Mouse (Mus musculus): Measurements from ENCODE around the gene Cabp7. TPM values are rescaled to one million over a fixed set of nuclear protein-coding genes. Genes with fewer than 3 reads are reported as not detected.

Gene Cabp7
- total and polyA plus RNA-seq, 3 experiments, result 0.51 TPM; not detected in 2

DNA sequence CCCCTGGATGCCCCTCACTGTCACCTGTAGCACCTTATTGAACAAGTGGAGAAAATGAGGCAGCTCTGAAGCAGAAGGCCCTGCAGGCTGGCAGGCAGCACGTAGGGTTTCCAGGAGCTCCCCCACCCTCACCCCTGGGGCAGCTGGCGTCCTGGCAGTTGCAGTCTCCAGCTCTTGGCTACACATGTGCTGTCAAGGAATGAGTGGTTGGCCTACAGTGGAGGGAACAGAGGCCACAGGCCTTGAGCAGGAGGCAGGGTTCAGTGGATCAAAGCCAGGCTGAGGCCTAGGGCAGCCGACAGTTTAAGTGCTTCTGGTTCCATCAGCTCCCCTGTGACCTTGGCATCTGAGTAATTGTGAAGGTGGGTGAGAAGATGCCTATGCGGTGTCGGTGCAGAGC, 15.7 kb downstream of the Cabp7 start:
- peaks cover 37 to 79% of the 10 kb centered on the region in 2 experiments for H3K36me3 ChIP-seq (replicated peaks in 1 of 2; ENCODE audit: control insufficient read depth in 1 of 2, insufficient read depth in 1 of 2, low read length in 1 of 2)

DNA sequence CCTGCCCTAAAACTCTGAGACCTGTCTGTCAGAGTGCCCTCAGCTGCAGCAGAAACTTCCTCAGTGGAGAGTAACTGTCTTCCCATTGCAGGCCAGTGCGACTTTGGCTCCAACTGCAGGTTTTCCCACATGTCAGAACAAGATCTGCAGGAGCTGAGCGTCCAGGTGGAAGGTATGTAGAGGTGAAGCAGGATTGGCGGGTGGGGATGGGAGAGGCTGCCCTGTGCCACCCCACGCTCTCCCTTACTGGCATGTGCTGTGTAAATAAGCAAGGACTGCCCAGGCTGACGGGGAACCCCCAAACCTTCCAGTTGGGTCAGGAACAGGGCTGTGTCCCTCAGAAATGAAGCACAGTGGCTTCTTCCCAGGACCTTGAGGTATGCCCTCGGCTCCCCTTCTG, 16.5 kb downstream of the Cabp7 start:
- H3K9ac ChIP-seq (ENCODE audit: insufficient read depth, low read depth), result no peak overlapping the region

More for the DNA sequence above, 15.7 kb downstream of the Cabp7 start:
- no peak for DNase-seq (ENCODE audit: extremely low read depth)
- H3K27me3 ChIP-seq (replicated peaks), result no peaks in the 10 kb centered on the region
- no peak overlapping the region for H3K27ac ChIP-seq (ENCODE audit: insufficient read depth, low read depth)
- H3K9me3 ChIP-seq (replicated peaks; ENCODE audit: low read length), result no peaks in the 10 kb centered on the region
- H3K4me3 ChIP-seq (replicated peaks in 1 of 3; ENCODE audit: low read depth in 2 of 3, low read length in 2 of 3, poor library complexity in 1 of 3), result no peak overlapping the region
- TF ChIP-seq MYC (IDR thresholded peaks at IDR 0.05; ENCODE audit: low read depth, low read length) (no peak), TBP (conservative IDR thresholded peaks at IDR 0.05; ENCODE audit: low read depth, low read length) (no peak), CHD1 (IDR thresholded peaks at IDR 0.05; ENCODE audit: low read depth, low read length) (no peak), MAFK (IDR thresholded peaks at IDR 0.05; ENCODE audit: insufficient replicate concordance, low read length) (no peak), HCFC1 (IDR thresholded peaks at IDR 0.05; ENCODE audit: low read depth, low read length) (no peak), GABPA (IDR thresholded peaks at IDR 0.05; ENCODE audit: insufficient replicate concordance, low read depth, low read length) (no peak), NELFE (IDR thresholded peaks at IDR 0.05; ENCODE audit: low read depth, low read length) (no peak), BHLHE40 (IDR thresholded peaks at IDR 0.05; ENCODE audit: low read depth, low read length) (no peak)
- H3K9ac ChIP-seq (ENCODE audit: insufficient read depth, low read depth), result no peak overlapping the region
- H3K4me1 ChIP-seq (ENCODE audit: control insufficient read depth in 1 of 2, insufficient read depth in 2 of 2), result peaks cover 5 to 21% of the 10 kb centered on the region in 2 experiments
- no peak overlapping the region for H3K4me2 ChIP-seq (ENCODE audit: insufficient read depth, low read depth, poor library complexity, severe bottlenecking)
- in situ Hi-C loops (cut with MboI; ENCODE audit: low pct_ligation_motif_present, low pct_unique_long_range_greater_than_20kb, low sequenced_read_pairs), result no loop called here
- dilution Hi-C loops (cut with MboI; ENCODE audit: extremely low pct_ligation_motif_present, extremely low pct_unique_long_range_greater_than_20kb, low sequenced_read_pairs), result no loop called here
- H3K79me2 ChIP-seq (replicated peaks; ENCODE audit: control insufficient read depth, extremely low read depth, insufficient read depth, poor library complexity, severe bottlenecking), result no peaks in the 10 kb centered on the region

GRCm38 (mm10) chr11:4729603-4730002, 17.0 kb downstream of the Cabp7 start:
- DNase-seq (ENCODE audit: extremely low read depth), result no peak
- Histone ChIP-seq H3K79me2 (replicated peaks; ENCODE audit: control insufficient read depth, extremely low read depth, insufficient read depth, poor library complexity, severe bottlenecking) (no peaks in the 10 kb centered on the region), H3K9me3 (replicated peaks; ENCODE audit: low read length) (no peaks in the 10 kb centered on the region), H3K9ac (ENCODE audit: insufficient read depth, low read depth) (no peak overlapping the region), H3K27me3 (replicated peaks) (no peaks in the 10 kb centered on the region), H3K27ac (ENCODE audit: insufficient read depth, low read depth) (no peak overlapping the region), H3K4me3 (replicated peaks in 1 of 3; ENCODE audit: low read depth in 2 of 3, low read length in 2 of 3, poor library complexity in 1 of 3) (no peak overlapping the region), H3K4me2 (ENCODE audit: insufficient read depth, low read depth, poor library complexity, severe bottlenecking) (no peak overlapping the region), H3K36me3 (replicated peaks in 1 of 2; ENCODE audit: control insufficient read depth in 1 of 2, insufficient read depth in 1 of 2, low read length in 1 of 2) (peaks cover 49 to 81% of the 10 kb centered on the region in 2 experiments), H3K4me1 (ENCODE audit: control insufficient read depth in 1 of 2, insufficient read depth in 2 of 2) (peaks cover 0 to 8% of the 10 kb centered on the region in 2 experiments; a peak in 2 of 4 replicates)
- in situ Hi-C loops (cut with MboI; ENCODE audit: low pct_ligation_motif_present, low pct_unique_long_range_greater_than_20kb, low sequenced_read_pairs), result no loop called here
- dilution Hi-C loops (cut with MboI; ENCODE audit: extremely low pct_ligation_motif_present, extremely low pct_unique_long_range_greater_than_20kb, low sequenced_read_pairs), result no loop called here
- TF ChIP-seq CHD1 (IDR thresholded peaks at IDR 0.05; ENCODE audit: low read depth, low read length) (no peak), ELF1 (IDR thresholded peaks at IDR 0.05; ENCODE audit: low read depth, low read length) (no peak), KAT2A (IDR thresholded peaks at IDR 0.05; ENCODE audit: insufficient replicate concordance, low read length) (no peak), USF2 (conservative IDR thresholded peaks at IDR 0.05; ENCODE audit: low read depth, low read length) (no peak), MEF2A (IDR thresholded peaks at IDR 0.05; ENCODE audit: borderline replicate concordance, low read depth, low read length) (no peak), RCOR1 (conservative IDR thresholded peaks at IDR 0.05; ENCODE audit: low read depth, low read length) (no peak), ZKSCAN1 (IDR thresholded peaks at IDR 0.05; ENCODE audit: borderline replicate concordance, low read depth, low read length) (no peak), TCF12 (IDR thresholded peaks at IDR 0.05; ENCODE audit: low read depth, low read length) (no peak), HCFC1 (IDR thresholded peaks at IDR 0.05; ENCODE audit: low read depth, low read length) (no peak), POLR2AphosphoS2 (IDR thresholded peaks at IDR 0.05; ENCODE audit: low read depth, low read length) (no peak), POLR2A (IDR thresholded peaks at IDR 0.05; ENCODE audit: low read depth, low read length) (no peak), ZMIZ1 (IDR thresholded peaks at IDR 0.05; ENCODE audit: low read depth, low read length) (no peak), SMC3 (IDR thresholded peaks at IDR 0.05; ENCODE audit: low read depth, low read length) (no peak), E2F4 (IDR thresholded peaks at IDR 0.05; ENCODE audit: insufficient replicate concordance, low read depth, low read length) (no peak), ZC3H11A (IDR thresholded peaks at IDR 0.05; ENCODE audit: low read depth, low read length) (no peak), JUND (conservative IDR thresholded peaks at IDR 0.05; ENCODE audit: low read depth, low read length) (no peak)

More for the DNA sequence above, 16.5 kb downstream of the Cabp7 start:
- Histone ChIP-seq H3K27me3 (replicated peaks) (no peaks in the 10 kb centered on the region), H3K4me2 (ENCODE audit: insufficient read depth, low read depth, poor library complexity, severe bottlenecking) (no peak overlapping the region), H3K4me1 (ENCODE audit: control insufficient read depth in 1 of 2, insufficient read depth in 2 of 2) (peaks cover 0 to 13% of the 10 kb centered on the region in 2 experiments; a peak in 2 of 4 replicates), H3K79me2 (replicated peaks; ENCODE audit: control insufficient read depth, extremely low read depth, insufficient read depth, poor library complexity, severe bottlenecking) (no peaks in the 10 kb centered on the region), H3K27ac (ENCODE audit: insufficient read depth, low read depth) (no peak overlapping the region), H3K4me3 (replicated peaks in 1 of 3; ENCODE audit: low read depth in 2 of 3, low read length in 2 of 3, poor library complexity in 1 of 3) (no peak overlapping the region), H3K36me3 (replicated peaks in 1 of 2; ENCODE audit: control insufficient read depth in 1 of 2, insufficient read depth in 1 of 2, low read length in 1 of 2) (peaks cover 44 to 81% of the 10 kb centered on the region in 2 experiments), H3K9me3 (replicated peaks; ENCODE audit: low read length) (no peaks in the 10 kb centered on the region)
- dilution Hi-C loops (cut with MboI; ENCODE audit: extremely low pct_ligation_motif_present, extremely low pct_unique_long_range_greater_than_20kb, low sequenced_read_pairs), result no loop called here
- in situ Hi-C loops (cut with MboI; ENCODE audit: low pct_ligation_motif_present, low pct_unique_long_range_greater_than_20kb, low sequenced_read_pairs), result no loop called here
- no peak for TF ChIP-seq TCF12 (IDR thresholded peaks at IDR 0.05; ENCODE audit: low read depth, low read length)
- no peak for TF ChIP-seq MXI1 (IDR thresholded peaks at IDR 0.05; ENCODE audit: low read depth, low read length)
- no peak for TF ChIP-seq POLR2AphosphoS2 (IDR thresholded peaks at IDR 0.05; ENCODE audit: low read depth, low read length)
- TF ChIP-seq ETS1 (conservative IDR thresholded peaks at IDR 0.05; ENCODE audit: low read depth, low read length), result no peak
- no peak for TF ChIP-seq MYC (IDR thresholded peaks at IDR 0.05; ENCODE audit: low read depth, low read length)
- TF ChIP-seq MAX (IDR thresholded peaks at IDR 0.05; ENCODE audit: low read length), result no peak
- no peak for TF ChIP-seq USF2 (conservative IDR thresholded peaks at IDR 0.05; ENCODE audit: low read depth, low read length)
- TF ChIP-seq MAZ (IDR thresholded peaks at IDR 0.05; ENCODE audit: low read depth, low read length), result no peak
- TF ChIP-seq GABPA (IDR thresholded peaks at IDR 0.05; ENCODE audit: insufficient replicate concordance, low read depth, low read length), result no peak
- TF ChIP-seq RCOR1 (conservative IDR thresholded peaks at IDR 0.05; ENCODE audit: low read depth, low read length), result no peak
- no peak for TF ChIP-seq TBP (conservative IDR thresholded peaks at IDR 0.05; ENCODE audit: low read depth, low read length)
- no peak for TF ChIP-seq KAT2A (IDR thresholded peaks at IDR 0.05; ENCODE audit: insufficient replicate concordance, low read length)
- TF ChIP-seq IRF4 (IDR thresholded peaks at IDR 0.05; ENCODE audit: low read depth, low read length), result no peak
- no peak for DNase-seq (ENCODE audit: extremely low read depth)
